Mouse (Mus musculus) brain, adult 10 weeks (tissue): Measurements from ENCODE around the gene Ppp1r27. TPM values are rescaled to one million over a fixed set of nuclear protein-coding genes. Genes with fewer than 3 reads are reported as not detected.

ENCODE experiments used
- polyA plus RNA-seq: library from polyadenylated mRNA; stranded (reverse); fragments of 350-450 nt; fragmentation: Illumina TruSeq; extraction: RNeasy Lipid Tissue Mini Kit (QIAGEN cat#74804); gene quantifications from one replicate; pipeline ENCODE4 v1.2.3, GENCODE M21; 2015; ENCODE audit warnings: low read depth, low replicate concordance

The Ppp1r27 gene
- not detected for polyA plus RNA-seq

DNA sequence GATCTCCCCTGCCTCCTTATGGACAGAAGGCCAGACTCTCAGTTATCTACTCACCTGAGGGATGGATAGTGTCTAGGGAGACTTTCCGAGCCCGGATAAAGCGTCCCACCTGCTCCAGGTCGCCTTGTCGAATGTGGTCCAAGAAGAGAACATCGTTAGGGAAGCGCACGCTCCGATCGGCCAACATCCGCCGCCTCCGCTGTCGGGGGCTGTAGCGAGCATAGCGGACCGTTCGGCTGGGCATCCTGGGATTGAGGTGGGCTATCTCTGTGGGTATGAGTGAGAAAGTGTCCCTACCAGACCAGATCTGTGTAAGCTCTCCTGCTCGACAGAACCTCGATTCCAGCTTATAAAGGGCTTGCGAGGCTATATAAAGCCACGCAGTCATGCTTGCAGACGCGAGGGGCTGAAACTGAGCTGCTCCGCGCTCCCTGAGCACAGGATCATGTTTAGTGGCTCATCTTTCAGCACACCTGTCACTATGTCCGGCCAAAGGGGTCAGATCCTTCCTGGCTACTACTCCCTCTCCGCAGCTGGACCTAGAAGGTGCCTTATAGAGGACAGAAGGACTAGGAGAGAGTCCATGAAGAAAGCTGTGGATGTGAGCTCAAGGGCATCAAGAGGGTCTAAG lies at the start of gene Ppp1r27:
TSS of gene Ppp1r27 (minus strand) at position 323 of the 631 bp plus-strand sequence.

DNA sequence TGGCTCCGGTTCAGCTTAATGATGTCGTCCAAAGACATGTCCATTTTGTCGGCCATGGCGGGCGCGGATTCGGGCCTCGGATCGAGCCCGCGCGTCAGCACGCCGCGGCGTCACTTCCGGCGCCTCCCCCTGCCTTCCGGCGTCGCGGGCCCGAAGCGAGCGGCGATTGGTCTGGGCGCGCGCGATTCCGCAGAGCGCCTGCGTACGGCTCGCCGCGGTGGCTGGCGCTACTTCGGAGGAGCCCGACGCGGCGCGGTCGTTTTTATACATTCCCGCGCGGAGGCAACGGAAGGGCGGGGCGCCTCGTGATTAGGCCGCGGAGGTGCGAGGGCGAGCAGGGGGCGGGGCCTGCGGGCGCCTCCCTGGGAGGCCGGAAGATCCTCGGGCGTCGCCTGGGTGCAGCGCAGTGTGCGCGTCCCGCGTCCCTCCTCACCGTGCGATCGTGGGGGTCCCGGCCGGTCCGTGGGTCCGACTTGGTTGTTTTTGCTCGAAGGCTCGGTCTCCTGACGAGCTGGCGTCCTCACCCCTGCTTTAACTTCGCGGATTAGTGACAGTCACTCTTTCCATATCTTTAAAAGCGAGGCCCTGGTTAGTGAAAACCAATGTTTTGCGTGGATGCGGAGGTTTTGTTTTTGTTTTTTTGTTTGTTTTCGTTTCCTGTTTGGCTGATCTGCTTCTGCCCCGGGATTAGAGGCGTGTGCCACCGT lies 47.5 kb upstream of the Ppp1r27 start, which contains the start of the genes Alyref and Anapc11:
TSS of gene Alyref (minus strand) at position 83 of the 707 bp plus-strand sequence.
TSS of gene Anapc11 (plus strand) at position 139 of the 707 bp plus-strand sequence.

DNA sequence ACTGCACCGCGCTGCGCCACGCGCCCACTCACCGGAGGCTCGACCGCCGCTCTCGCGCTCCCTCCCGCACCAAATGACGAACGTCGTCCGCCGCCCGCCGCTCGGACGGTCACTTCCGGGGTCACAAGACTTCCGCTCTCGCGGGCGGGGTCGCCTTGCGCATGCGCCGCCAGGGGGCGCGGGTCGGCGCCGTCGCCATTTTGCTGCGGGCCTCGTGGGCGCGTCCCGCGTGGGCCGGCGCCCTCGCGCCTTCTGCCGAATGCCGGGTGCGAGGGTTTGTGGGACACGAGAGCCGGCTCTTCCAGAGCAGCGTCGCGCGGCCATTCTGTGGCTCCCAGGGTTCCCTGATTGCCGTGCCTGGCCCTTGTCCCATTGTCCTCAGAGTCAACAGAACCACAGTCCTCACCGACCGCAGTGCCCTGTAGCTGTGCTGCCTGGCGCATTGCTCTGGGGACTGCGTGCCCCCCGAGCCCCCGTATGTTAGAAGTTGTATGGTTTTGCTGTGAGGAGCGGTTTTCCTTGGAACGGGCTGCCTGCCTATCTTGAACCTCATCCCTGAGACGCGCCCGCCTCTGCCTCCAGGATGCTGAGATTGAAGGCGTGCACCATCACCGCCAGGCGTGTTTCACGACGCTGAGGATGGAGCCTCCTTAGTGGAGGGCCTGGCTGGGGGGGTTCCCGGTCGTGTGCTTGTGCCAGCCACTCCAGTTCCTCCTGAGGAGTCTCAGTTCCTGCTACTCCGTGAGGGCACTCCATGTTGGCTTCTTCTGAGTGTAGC lies 30.7 kb upstream of the Ppp1r27 start, which contains the start of gene Arhgdia:
TSS of gene Arhgdia (minus strand) at position 135 of the 778 bp plus-strand sequence.

DNA sequence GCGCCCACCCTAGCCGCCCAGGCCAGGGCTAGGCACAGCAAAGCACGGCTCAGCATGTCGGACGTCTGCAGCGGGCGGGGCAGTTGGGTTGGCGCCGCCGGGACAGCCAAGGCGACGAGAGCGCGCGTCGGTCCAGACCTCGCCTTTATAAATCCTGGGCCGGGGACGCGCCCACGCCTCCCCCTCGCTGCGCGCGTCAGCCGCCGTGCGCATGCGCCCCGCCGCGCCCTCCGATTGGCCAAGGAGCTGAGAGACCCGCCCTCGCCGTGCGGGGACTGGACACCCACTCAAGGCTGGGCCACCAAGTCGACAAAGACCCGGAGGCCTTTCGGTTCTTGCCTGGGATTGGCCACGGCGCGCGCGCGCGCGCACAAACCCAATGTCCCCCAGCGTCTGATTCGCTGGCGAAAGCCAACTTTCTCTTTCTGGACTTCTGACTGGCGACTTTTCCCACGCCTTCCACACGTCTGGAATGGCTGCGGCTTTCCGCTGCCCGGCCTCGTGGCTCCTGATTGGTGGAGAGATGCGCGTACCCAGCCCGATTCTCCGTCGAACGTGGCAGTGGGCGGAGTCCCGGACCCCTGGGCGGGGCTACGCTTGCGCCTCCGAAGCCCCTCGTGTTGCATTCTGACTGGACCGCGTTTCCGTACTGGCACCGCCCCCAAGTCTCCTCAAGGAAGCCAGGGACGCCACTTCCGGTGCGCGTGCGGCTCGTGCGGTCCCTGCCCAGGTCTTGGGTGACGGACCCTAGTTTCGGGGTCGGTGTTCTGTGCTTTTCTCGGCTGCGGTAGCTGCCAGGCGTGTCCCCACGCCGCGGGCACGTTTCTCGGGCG lies 22.0 kb upstream of the Ppp1r27 start, which contains the start of gene P4hb:
TSS of gene P4hb (minus strand) at position 502 of the 833 bp plus-strand sequence.

DNA sequence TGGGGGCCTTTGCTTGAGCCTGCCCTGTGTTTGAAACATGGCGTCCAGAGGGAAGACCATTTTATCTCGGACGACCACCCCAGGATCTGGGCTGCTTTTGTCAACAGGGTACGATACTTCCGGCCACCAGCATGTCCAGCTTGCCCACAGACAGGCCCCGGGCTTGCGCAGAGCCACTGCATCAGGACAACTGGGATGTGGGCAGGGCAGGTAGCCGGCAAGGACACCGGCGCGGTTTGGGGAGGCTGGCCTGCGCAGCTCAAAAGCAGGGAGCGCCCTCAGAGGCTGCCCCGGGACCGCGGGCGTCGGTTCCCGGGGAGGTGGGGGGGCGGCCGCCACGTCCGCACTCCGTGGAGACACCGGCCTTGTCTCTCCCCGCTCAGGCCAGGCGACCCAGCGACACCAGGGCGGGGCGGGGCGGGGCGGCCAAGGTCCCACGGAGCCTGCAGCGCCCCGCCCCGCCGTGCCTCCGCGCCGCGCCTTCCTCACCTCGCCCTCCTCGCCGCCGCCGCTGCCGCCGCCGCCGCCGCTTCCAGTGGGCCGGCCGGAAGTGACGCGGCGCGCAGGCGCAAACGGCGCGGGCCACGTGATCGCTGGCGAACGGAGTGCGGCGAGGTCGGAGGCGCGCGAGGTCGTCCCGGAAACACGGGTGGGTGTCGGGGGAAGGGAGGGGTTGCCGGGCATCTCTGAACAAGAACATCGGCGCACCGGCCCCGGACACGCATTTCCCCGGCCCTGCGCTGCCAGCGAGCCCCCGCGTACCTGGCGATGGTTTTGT lies 1.6 kb downstream of the Ppp1r27 start, which contains the start of gene Mcrip1:
TSS of gene Mcrip1 (minus strand) at position 560 of the 778 bp plus-strand sequence.

DNA sequence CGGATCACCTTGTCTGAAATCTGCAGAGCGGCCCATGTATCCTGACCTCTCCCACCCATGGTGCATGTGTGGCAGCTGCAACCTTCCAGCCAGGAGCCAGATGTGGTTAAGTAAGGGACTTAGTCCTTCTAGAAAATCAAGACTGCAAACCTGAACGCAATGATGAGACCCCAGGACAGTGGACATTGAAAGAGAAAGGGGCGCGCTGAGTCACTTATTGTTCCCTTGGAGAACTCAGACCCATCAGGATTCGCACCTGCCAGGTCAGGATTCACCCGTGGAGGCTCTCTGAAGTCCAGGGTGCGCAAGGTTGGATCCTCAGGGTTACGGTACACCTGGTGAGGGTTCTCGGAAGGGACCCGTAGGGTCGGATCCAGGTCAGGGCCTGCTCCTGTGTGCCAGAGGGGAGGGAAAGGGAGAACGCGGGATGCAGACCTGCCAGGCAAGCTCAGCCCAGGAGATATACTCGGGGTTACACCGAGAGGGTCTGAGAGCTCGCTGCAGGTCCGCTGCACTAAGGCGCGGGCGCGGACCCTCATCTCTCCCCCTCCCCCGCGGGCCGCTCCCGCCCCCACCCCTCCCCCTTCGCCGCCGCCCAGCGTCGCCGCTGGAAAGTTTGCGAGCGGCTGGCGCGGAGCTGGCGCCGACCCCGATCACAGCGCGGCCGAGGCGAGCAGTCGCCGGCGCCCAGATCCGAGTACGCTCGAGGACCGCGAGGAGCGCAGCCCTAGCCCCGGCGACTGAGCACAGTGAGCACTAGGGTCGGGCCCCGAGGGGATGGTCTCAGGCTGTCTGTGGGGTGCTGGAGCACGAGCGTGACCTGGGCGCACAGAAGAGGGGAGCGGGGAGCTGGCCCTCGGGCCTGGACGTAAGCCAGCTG lies 20.6 kb downstream of the Ppp1r27 start, which contains the start of gene Gcgr:
TSS of gene Gcgr (plus strand) at position 615 of the 880 bp plus-strand sequence.

Other genes starting within 250 kb of the Ppp1r27 start
- 1,148 TPM for gene Actg1, start 202.6 kb downstream of the Ppp1r27 start, polyA plus RNA-seq
- gene Fscn2, start 189.6 kb downstream of the Ppp1r27 start, polyA plus RNA-seq: not detected
- gene Faap100, start 172.4 kb downstream of the Ppp1r27 start, polyA plus RNA-seq: 8.7 TPM
- 40.8 TPM for gene Nploc4, start 113.4 kb downstream of the Ppp1r27 start, polyA plus RNA-seq
- not detected for gene Tspan10, start 108.5 kb downstream of the Ppp1r27 start, polyA plus RNA-seq
- gene Pde6g, start 97.6 kb downstream of the Ppp1r27 start, polyA plus RNA-seq: not detected
- gene Oxld1, start 93.1 kb downstream of the Ppp1r27 start, polyA plus RNA-seq: 16.1 TPM
- gene Ccdc137, start 93.0 kb downstream of the Ppp1r27 start, polyA plus RNA-seq: 28.0 TPM
- 53.0 TPM for gene Arl16, start 83.5 kb downstream of the Ppp1r27 start, polyA plus RNA-seq
- gene Mrpl12, start 66.5 kb downstream of the Ppp1r27 start, polyA plus RNA-seq: 132 TPM
- gene Slc25a10, start 59.3 kb downstream of the Ppp1r27 start, polyA plus RNA-seq: 16.9 TPM
- gene Gcgr, start 20.4 kb downstream of the Ppp1r27 start, polyA plus RNA-seq: not detected
- gene Mcrip1, start 1.4 kb downstream of the Ppp1r27 start, polyA plus RNA-seq: 153 TPM
- 124 TPM for gene P4hb, start 22.1 kb upstream of the Ppp1r27 start, polyA plus RNA-seq
- 289 TPM for gene Arhgdia, start 30.5 kb upstream of the Ppp1r27 start, polyA plus RNA-seq
- 25.6 TPM for gene Alyref, start 47.2 kb upstream of the Ppp1r27 start, polyA plus RNA-seq
- gene Anapc11, start 47.3 kb upstream of the Ppp1r27 start, polyA plus RNA-seq: 98.4 TPM
- gene Npb, start 57.3 kb upstream of the Ppp1r27 start, polyA plus RNA-seq: not detected
- gene Pcyt2, start 66.8 kb upstream of the Ppp1r27 start, polyA plus RNA-seq: 141 TPM
- gene Sirt7, start 74.1 kb upstream of the Ppp1r27 start, polyA plus RNA-seq: 53.0 TPM
- 55.3 TPM for gene Mafg, start 82.5 kb upstream of the Ppp1r27 start, polyA plus RNA-seq
- gene Pycr1, start 92.6 kb upstream of the Ppp1r27 start, polyA plus RNA-seq: 4.5 TPM
- gene Myadml2, start 97.0 kb upstream of the Ppp1r27 start, polyA plus RNA-seq: 7.1 TPM
- 3.2 TPM for gene Notum, start 110.0 kb upstream of the Ppp1r27 start, polyA plus RNA-seq
- 41.6 TPM for gene Aspscr1, start 121.8 kb upstream of the Ppp1r27 start, polyA plus RNA-seq
- 31.9 TPM for gene Cenpx, start 162.6 kb upstream of the Ppp1r27 start, polyA plus RNA-seq
- 51.5 TPM for gene Lrrc45, start 162.8 kb upstream of the Ppp1r27 start, polyA plus RNA-seq
- gene Rac3, start 170.3 kb upstream of the Ppp1r27 start, polyA plus RNA-seq: 64.3 TPM
- gene Dcxr, start 176.1 kb upstream of the Ppp1r27 start, polyA plus RNA-seq: 17.3 TPM
- 1.8 TPM for gene Cbr2, start 181.0 kb upstream of the Ppp1r27 start, polyA plus RNA-seq
- gene Hmga1b, start 211.7 kb upstream of the Ppp1r27 start, polyA plus RNA-seq: 97.6 TPM
- 64.7 TPM for gene Rfng, start 233.1 kb upstream of the Ppp1r27 start, polyA plus RNA-seq
- gene Gps1, start 233.1 kb upstream of the Ppp1r27 start, polyA plus RNA-seq: 181 TPM
- 41.4 TPM for gene Dus1l, start 245.3 kb upstream of the Ppp1r27 start, polyA plus RNA-seq